Mouse (Mus musculus) c-Kit-positive CD71-positive TER-119-negative erythroid progenitor cells, embryonic 14.5 days (primary cell): Measurements from ENCODE around the gene Mrpl52.

Experiments
- DNase-seq: peaks from one replicate; pipeline ENCODE4 v3.0.0-alpha.2; 2013; ENCODE audit warnings: low read depth

Gene Mrpl52

DNA sequence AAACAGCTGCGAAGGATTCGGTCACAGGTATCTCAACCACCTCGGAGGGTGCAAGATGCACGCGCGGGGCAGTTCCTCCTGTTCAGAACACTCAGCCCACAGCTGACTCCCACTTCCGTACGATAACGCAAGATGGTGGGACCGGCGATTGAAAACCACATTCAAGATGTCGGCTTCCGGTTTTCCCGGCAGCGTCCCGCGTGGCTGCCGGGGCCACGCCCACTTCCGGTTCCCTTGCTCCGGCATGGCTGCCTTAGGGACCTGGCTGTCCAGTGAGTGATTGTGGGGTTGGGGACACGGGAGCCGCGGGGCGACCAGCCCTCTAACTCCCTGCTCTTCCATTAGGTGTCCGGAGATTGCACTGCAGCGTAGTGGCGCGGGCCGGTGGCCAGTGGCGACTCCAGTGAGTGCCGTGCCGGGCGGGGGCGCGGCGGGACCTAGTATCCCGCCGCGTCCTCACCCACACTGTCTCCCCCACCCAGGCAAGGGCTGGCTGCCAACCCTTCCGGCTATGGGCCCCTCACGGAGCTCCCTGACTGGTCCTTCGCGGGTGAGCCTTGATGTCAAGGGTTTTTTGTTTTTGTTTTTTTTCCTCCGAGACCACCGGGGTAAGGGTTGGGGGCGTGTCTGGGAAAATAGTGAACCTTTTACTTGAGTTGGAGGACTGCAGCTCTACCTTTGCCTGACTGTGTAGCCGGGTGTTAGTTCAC lies at the start of gene Mrpl52:
Gene Mrpl52 (plus strand): TSS at position 221 of the 710 bp plus-strand sequence.
- peak; percentile 83 for DNase-seq

DNA sequence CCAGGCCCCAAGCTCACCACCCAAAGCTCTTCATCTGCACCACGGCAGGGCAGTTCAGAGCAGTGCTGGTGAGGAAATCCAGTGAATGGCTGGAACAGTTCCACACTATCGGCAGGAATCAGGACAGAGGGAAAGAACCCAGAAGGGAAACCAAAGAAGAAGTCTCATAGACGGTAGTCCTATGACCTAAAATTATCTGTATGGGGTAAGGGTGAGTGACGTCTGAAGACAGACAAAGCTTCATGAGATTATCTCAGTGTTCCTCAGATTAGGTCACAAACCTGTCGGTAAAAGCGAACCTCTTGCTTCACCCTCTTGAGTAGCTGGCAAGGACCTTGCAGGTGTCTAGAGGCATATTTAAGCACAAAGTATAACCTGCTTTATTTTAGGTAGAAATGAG lies 49.5 kb upstream of the Mrpl52 start:
- DNase-seq, result no peak

DNA sequence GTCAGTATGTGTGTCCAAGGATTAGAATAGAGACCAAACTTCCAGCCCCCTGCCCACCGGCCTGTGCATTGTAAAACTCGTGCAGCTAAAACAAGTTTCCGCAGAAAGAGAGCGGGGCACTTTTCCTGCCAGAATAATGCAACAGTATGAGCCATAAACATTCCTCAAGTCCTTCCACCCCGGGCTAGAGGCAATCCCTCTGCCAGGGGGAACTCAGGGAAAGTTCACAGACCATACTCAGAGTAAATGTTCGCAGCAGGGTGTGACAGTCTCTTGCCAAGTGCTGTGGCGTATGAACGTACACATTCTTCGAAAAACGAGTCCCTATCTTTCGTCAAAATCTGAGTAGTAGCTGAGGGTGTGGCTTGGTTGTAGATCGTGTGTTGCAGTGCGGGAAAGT lies 47.1 kb upstream of the Mrpl52 start:
- DNase-seq, result no peak

DNA sequence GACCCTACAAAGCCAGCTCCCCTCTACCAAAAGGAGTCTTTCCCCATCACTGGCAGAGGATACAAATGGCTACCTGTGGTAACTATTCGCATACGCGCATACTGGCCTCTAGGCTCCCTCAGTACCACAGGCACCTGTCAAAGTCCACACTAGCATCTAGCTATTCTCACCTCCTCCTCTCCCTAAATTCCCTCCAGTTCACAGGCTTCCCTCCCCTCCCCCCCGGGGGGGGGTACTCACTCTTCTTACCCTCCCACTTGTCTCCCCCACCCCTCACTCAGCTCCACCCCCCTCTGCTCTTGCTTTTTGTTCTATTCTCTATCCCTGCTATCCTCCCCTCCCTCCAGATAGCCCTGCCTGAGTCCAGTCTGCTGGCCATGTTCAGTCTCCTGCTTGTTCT lies 46.1 kb upstream of the Mrpl52 start:
- DNase-seq, result no peak

DNA sequence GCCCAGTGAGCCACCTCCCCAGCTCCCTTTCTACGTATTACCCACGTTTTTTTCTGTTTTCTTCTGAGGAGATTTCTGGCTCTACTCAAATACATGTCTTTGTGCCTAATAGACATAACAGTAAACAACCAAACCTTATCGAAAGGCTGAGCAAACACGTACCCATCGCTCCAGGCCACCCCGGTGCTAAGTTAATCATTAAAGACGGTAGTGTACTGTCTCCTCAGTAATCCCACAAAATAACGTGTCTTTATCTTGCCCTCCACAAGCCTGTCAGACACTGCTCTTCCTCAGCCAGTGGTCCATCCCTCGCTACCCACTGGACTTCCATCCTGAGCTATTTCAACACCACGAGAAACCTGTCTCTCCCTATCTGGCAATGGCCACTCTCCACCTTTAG lies 44.9 kb upstream of the Mrpl52 start:
- no peak for DNase-seq

DNA sequence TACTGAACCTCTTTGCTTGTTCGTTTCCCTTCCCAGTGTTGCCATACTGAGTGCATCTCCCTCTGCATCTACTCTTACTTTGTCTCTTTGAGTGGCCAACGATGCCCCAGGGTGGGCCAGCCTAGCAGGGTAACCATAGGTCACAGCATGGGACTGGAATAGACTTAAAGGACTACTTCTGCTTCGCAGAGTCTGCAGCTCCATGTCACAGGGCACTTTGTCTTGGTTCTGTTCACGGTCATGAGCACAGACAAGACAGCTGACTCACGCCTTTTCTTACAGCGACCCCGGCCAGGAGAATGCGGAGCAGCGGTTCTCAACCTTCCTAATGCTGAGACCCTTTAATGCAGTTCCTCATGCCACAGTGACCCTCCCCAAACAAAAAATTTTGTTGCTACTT lies 44.1 kb upstream of the Mrpl52 start:
- DNase-seq, result no peak

DNA sequence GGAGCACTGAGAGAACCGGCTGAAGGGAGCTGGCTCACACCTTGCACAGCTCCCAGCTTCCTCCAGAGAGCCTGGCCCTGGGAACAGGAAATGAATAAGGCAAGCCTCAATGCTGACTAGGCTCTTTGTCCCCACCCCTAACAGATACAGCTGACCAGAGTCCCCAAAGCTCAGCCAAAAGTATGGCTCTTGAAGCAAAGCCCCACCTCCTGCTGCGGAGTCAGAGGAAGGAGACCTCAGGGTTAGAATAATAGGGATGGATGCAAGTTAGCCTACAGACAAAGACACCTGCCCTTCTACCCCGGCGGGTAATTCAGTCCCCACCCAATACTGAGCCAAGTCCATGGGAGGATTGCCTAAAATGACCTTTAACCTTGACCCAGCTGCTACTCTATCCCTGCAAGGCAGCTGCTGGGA lies 43.3 kb upstream of the Mrpl52 start:
- DNase-seq, result no peak

DNA sequence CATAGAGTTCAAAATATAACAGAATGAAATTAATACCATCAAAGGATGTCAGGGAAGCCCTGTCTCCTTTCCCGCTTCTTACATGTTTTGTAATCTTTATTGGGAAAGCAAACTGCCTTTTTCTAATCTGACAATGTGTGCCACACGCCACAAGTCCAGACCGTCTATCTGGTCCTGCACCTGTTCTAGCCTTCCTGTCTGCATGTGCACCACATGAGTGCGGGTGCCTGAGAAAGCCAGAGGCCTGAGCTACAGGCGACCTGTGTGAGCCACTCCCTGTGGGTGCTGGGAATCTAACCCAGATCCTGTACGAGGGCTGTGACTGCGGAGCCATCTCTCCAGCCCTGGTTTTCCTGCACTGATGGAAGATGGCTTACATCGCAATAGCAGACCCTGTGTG lies 42.3 kb upstream of the Mrpl52 start:
- no peak for DNase-seq

DNA sequence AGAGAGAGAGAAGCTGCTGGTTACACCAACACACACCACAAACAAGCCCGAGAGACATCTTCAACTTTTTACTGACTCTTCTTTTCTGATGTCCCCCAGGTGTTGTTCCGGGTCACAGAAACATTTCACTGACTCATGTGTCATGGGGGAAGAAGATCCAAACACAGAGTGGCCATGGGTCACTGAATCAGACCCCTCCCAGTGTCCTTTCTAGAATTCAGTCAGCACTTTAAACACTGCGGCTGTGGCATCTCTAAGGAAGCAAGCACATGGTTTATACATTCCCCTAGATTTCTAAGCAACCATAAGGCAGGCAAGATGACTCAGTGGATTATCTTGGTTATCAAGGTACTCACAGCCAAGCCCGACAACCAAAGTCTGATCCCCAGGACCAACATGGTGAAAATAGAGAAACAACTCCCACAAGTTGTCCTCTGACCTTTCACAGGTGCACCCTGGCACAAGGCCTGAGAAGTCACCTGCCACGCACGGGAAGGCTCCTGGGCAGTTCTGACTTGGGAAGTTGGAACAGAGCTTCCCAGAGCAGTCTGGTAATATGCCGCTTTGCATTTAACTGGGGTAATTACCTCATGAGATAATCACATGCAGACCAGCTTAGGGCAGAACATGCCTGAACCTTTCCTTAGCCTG lies 40.6 kb upstream of the Mrpl52 start:
- DNase-seq, result no peak

DNA sequence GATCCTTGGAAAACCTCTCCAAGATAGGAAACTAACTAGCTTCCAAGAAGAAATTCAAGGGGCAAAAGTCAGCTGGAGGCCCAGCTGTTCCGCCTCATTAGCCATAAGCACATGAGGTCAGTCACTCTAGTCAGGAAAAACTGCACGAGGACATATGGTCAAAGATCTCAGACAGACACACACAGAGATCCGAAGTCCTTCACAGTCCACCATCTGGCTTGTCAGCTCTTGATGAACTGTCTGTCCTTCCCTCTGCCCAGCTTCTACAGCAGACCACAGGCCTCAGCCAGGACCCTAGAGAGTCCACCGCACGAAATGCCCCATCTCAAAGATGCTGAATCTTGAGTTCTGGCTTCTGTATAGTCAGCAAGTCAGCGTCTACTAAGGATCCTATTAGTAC lies 39.2 kb upstream of the Mrpl52 start:
- no peak for DNase-seq

DNA sequence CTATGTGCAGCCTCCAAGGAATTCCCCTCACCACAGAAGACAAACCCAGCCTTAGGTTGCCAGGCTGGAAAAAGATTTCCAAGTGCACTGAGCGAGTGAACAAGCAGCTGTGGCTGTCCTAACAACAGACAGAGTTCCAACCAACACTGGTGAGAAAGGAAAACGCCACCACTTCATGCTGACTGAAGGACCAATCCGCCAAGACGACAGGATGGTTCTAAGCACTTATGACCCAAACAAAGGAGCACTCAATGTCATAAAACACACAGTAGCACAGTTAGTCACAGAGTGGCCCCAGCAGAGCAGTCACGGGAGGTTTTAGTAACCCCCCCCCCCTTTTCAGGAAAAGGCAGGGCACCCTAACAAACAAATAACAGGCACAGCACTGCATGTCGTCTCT lies 35.9 kb upstream of the Mrpl52 start:
- DNase-seq, result no peak

DNA sequence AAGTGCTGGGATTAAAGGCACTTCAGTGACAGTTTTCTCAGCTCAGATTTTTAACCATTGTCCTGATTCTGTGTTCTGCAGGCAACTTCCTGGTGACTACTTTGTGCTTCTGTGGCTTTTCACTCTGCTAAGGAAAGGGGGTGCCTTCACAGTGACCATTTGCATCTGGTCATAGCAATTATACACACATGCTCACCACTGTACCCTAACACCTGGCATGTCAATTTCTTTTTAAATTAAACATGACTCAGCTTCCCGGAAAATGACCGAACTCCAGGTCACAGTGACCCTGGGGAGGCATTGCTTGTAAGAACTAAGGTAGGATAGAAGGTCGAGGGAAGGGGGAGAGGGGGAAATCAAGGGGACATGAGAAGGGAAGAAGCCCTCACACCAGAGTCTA lies 32.9 kb upstream of the Mrpl52 start:
- DNase-seq, result no peak

DNA sequence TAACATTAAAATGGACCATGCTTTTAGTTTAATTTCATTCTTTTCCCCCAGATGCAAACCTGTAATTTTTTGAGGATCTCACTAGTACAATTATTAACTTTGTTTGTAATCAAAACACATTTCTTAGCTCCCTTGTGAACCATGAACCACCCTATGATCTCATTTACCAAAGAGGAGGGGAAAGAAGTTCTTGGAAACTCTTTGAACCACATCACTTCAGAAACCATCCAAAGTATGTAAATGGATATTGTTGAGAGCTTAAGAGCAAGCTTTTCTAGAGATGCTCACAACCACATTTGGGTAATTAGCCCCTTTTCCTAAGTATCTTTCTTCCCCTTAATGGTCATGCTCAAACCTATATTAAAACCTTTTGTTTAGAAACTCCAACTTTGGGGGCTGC lies 32.4 kb upstream of the Mrpl52 start:
- no peak for DNase-seq

DNA sequence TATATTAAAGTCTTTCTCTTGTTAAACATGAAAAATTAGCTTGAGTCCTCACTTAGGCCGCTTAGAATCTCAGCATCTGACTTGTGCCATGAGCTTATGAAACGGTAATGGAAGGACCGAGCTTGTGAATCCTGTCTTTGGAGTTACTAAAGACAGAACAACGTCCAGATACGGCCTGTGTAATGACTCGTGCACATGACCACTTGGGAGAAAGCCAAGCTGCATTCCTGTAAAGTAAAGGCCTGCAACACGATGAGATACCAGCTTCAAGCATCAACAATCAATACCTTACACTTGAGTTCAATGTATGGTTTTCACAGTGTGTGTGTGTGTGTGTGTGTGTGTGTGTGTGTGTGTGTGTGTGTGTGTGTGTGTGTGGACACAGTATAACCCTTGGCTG lies 30.0 kb upstream of the Mrpl52 start:
- no peak for DNase-seq

DNA sequence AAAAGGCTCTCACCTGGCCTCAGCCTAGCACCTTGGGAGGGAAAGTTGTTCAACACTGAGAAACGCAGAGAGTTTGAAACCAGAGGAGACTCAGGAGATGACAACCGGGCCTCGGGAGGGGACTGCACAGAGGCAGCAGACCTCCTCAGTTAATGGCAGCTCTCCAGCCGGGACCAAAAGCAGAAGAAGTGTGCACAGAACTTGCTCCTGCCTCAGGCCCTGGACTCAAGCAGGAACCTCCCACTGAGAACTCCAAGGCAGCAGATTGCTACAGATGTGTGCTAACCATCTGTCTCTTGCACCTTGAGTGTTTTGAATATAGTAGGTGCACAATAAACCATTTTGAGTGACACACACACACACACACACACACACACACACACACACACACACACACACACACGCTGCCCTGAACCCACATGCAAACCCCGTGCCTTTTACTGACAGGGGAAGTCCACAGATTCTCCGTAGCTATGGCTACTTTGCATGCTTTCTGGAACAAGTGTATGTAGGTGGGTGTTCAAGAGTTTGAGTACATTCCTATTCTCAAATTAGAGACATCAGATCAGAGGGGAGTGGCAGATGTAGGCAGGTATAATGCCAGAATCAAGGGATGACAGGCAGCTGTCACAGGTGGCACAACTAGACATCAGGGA lies 28.7 kb upstream of the Mrpl52 start:
- no peak for DNase-seq

DNA sequence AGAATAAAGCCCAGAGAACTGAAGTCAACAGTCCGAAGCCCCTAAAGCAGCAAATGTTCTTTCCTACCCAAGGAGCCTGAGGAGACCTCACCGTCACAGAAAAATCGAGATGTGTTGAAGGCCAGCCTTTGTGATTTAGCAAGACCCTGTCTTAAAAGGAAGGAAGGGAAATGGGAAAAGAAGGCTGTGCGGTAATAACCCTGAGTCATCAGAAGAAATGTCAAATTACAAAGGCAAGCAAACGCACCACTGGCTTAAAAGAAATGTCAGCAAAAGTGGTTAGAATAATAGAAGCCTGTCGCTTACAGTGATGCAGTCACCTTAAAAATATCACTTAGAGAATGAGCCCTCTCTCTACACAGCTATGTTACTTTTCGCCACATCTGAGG lies 28.2 kb upstream of the Mrpl52 start:
- DNase-seq, result no peak

DNA sequence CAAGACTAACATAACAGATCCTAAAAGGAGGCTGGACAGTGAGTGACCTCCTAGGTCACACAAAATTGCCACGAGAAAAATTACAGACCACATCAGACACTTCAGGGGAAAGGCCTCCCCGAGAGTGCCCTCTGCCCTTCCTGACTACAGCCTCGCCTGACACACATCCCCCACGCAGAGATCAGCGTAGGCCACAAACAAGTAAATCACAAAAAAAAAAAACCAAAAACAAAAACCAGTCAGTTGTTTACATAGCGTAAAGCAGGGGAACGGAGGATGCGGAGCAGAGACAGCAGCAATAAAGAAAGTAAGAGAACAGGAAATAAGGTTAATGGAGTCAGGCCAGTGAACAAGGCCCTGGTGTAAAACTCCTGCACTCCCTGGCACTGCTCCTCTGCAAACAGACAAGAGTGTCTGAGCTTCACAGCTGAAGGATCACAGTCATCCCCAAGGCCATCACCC lies 27.8 kb upstream of the Mrpl52 start:
- no peak for DNase-seq

DNA sequence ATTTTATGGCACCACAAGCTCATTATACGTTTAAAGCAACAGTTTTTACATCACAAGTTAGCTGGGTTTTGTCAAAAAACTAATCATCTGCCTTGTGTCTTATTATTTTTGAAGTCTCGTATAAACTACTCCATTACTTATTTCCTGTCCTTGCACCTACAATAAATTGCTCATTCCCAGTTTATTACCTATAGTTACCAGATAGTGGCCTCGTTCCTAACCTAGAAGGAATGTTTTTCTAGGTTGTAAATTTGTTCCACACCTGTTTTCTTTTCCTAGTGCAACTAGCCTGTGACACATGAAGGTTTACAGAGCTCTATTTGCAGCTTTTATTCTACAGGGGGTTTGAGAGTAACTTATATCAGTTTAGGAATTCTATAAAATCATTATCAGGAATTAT lies 25.0 kb upstream of the Mrpl52 start:
- no peak for DNase-seq

DNA sequence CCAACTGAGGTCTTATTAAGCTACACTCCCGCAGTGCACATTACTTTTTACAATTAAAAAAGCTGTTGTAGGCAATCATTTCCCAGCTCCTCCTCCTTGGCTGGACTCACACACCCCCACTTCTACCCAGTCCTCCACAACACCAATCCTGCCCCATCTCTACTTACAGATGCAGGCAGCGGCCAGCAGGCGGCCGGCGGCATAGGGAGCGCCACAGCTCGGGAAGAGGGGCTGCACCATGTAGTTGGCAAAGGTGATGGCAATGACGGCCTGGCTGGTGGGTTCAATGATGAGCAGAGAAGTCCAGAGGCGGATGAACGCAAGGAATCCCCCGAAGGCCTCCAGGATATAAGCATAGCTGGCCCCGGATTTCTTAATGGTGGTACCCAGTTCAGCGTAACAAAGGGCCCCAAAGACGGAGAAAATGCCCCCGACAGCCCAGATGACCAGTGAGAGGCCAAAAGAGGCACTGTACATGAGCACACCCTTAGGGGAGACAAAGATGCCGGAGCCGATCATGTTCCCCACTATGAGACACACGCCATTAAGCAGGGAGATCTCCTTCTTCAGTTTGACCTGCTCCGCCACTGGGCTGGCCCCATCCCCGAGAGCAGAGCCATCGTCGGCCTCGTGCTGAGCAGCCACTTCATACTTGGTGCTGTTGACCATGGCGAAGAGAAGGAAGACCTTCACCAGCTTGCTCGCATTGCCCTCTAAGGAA lies 18.2 kb upstream of the Mrpl52 start:
- DNase-seq, result no peak

DNA sequence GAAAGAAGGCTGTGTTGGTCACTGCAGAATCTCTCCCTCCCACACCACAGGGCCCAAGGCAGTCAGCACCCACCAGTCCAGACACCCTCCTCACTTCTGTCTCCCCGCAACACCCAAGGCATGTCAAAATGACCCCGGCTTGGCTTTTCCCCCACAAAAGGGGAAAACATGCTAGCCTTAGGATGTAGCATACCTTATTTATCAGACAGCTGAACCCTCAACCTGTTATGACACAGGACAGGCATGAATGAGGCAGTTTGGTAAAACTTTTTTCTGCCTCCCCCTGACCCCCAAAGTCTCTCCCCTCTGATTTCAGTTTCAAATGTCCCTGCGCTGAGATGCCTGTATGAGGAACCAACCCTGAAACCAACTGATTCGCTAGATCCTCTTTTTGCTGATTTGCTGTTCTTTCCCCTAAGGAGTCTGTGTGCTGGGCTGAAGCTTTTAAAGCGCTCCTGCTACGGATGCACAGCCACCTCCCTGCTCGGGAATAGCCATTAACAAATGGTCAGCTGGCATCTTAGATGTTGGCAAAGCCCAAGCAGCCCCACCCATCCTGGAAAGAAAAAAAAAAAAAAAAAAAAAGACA lies 17.6 kb upstream of the Mrpl52 start:
- no peak for DNase-seq

DNA sequence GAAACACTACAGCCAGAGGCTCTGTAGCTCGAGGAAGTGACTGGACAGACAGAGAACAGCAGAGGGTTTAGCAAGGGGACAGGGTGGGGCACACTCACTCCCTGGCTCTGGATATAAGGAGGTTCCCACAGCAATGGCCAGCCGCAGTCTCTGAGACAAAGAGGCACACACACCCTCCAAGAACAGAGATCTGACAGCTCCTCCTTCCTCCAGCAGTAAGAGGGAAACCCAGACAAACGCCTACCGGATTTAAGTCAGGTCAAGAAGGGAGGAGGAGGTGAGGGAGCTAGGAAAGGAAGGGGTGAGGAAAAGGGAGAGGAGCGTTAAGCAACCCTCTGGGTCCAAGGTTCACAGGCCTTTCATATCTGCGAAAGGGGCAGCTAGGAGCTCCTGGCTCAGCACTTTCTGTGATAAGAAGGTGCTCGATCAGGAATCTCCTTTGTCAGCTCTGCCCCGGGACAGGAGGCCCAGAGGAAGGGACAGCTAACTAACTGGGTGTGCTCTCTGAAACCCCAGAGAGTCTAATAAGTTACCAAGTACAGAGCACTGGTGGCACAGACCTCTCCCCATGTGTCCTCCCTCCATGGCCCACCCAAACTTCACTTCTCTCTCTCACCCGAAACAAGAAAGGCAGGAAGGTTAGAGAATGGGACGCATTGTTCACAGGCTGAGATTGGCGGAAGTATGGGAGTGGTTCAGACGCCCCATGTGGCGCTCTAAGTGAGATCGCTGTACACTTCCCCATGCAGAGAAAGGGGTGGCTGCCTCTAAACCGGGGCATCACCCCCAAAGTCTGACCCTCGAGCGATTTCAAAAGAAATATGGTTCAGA lies 16.5 kb upstream of the Mrpl52 start:
- no peak for DNase-seq
